Mouse (Mus musculus): Measurements from ENCODE around the gene Stab2.

DNA sequence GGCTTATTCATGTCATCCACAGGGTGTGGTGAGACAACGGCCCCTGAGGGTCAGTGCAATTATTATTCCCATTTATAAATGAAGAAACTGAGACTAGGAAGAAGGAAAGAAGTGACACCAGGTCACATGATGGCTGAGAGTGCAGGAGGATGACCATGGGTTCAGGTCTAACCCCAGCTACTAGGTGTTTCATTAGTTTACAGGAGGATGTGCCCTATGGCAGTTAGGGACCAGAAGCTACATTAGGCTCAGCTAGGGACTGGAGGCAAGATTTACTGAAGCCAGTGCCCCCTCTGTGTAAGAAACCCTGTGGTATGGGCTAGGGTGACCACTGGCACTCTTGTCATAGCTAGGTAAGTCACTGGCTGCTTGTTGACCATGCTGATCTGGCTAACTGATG, 116.8 kb downstream of the Stab2 start:
- TF ChIP-seq POLR2A (IDR thresholded peaks at IDR 0.05; ENCODE audit: insufficient read depth, low read depth, low read length) (no peak), CTCF (IDR thresholded peaks at IDR 0.05; ENCODE audit: insufficient read depth, low read depth, low read length) (no peak)

Data from olfactory bulb, adult 2 months (tissue).